Mouse (Mus musculus) stomach, postnatal 0 days (tissue): ENCODE results near the gene Mgat4b.

Experiments
- CTCF ChIP-seq: IDR thresholded peaks from 2 replicates; pipeline ENCODE4 v1.5.1; 2016; ENCODE audit warnings: antibody characterized with exemption, low read depth, mild to moderate bottlenecking, moderate library complexity
- EP300 ChIP-seq: optimal IDR thresholded peaks from 2 replicates; pipeline ENCODE3; 2016; ENCODE audit warnings: antibody characterized with exemption

DNA sequence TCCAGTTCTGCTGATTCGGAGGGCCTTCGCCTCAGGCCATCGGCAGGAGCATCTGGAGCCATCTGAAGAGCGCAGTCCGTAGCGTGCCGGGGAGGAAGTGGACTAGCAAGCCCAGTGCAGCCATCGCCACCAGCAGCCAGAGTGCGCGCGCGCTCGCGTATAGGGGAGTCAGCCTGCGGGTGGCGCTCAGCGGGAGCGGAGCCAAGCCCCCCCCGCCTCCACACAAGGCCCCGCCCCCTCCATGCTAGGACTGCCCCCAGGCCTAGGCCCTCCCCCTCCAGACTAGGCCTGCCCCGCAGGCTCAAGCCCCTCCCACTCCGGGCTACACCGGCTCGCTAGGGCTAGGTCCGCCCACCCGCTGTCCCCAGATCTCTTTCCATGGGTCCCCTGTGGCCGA, 25.8 kb downstream of the Mgat4b start:
- TF ChIP-seq CTCF (peak; percentile 67), EP300 (no peak)
